ENCODE assay signal across 34 mouse cellular contexts in the genomic region with DNA sequence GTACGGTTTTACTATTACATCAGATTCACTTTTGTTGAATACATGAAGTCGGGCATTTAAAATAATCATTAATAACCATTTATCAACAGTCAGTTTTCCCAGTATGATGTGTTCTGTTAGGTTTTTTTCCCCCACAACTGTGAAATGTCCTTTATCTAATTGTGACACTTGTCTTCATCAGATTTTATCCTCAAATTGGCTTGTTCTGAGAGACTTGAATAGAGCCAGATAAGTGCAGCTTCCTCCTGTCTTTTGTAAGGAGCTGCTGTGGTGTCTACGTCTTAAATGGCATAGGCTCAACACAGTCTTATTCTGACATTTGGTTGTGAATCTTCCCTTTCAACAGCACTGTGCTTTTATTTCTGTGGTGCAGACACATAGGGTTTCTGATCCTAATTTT.
"Had no signal": no experiment of that assay in that cellular context is flagged by ENCODE, and none has a peak within 500 bp of the region (broad histone marks: within the 10 kb centered on the region; RNA-seq: fewer than 3 reads in every experiment).

No protein-coding gene starts in this region.

- DNase-seq: heart, postnatal 10 days; heart, postnatal 14 days; heart, postnatal 36 days; heart, postnatal 4 days; kidney, adult 11 months; kidney, adult 18-20 months; kidney, adult 2 months; kidney, adult 8-10 months; kidney, adult 9 months; kidney, postnatal 10 days; kidney, postnatal 14 days; kidney, postnatal 25 days; kidney, postnatal 36 days; kidney, postnatal 4 days; layer of hippocampus, adult 9-11 months; layer of hippocampus, postnatal 36 days had no signal

- H3K4me3 ChIP-seq: heart, embryonic 12.5 days; heart, embryonic 13.5 days; heart, embryonic 15.5 days; hindbrain, embryonic 10.5 days; hindbrain, embryonic 12.5 days; hindbrain, embryonic 13.5 days; hindbrain, embryonic 15.5 days; intestine, embryonic 15.5 days; kidney, embryonic 15.5 days; layer of hippocampus, adult 2 months; left cerebral cortex, adult 2 months had no signal

- H3K27ac ChIP-seq: heart, embryonic 13.5 days; heart, embryonic 15.5 days; hindbrain, embryonic 10.5 days; hindbrain, embryonic 12.5 days; hindbrain, embryonic 13.5 days; hindbrain, embryonic 14.5 days; hindbrain, embryonic 15.5 days; hindbrain, postnatal 0 days; intestine, embryonic 15.5 days; kidney, embryonic 15.5 days; kidney, postnatal 0 days; layer of hippocampus, adult 2 months; left cerebral cortex, adult 2 months had no signal

- H3K9me3 ChIP-seq: heart, embryonic 12.5 days; heart, embryonic 13.5 days; heart, embryonic 15.5 days; hindbrain, embryonic 10.5 days; hindbrain, embryonic 12.5 days; hindbrain, embryonic 13.5 days; hindbrain, embryonic 15.5 days; intestine, embryonic 15.5 days; kidney, embryonic 15.5 days had no signal

- H3K27me3 ChIP-seq: heart, embryonic 12.5 days; heart, embryonic 13.5 days; heart, embryonic 15.5 days; hindbrain, embryonic 12.5 days; hindbrain, embryonic 13.5 days; hindbrain, embryonic 15.5 days; intestine, embryonic 15.5 days; kidney, embryonic 15.5 days had no signal

- ATAC-seq: hindbrain, embryonic 16.5 days; hindbrain, postnatal 0 days; inflammation-experienced regulatory T-cells, adult 6 months; intestine, embryonic 15.5 days; intestine, embryonic 16.5 days; intestine, postnatal 0 days had no signal

- H3K4me1 ChIP-seq: heart, embryonic 12.5 days; heart, embryonic 13.5 days; heart, embryonic 15.5 days; hindbrain, embryonic 10.5 days; hindbrain, embryonic 12.5 days; hindbrain, embryonic 15.5 days; intestine, embryonic 15.5 days; kidney, embryonic 15.5 days had no signal

- H3K36me3 ChIP-seq: heart, embryonic 12.5 days; heart, embryonic 13.5 days; heart, embryonic 15.5 days; hindbrain, embryonic 10.5 days; hindbrain, embryonic 12.5 days; hindbrain, embryonic 13.5 days; hindbrain, embryonic 15.5 days; intestine, embryonic 15.5 days; kidney, embryonic 15.5 days had no signal

- H3K9ac ChIP-seq: heart, embryonic 12.5 days; heart, embryonic 13.5 days; heart, embryonic 15.5 days; hindbrain, embryonic 12.5 days; hindbrain, embryonic 13.5 days; hindbrain, embryonic 14.5 days; hindbrain, embryonic 15.5 days; intestine, embryonic 15.5 days; kidney, embryonic 15.5 days had no signal
